Mouse (Mus musculus): ENCODE measurements at regions not wholly inside any gene's neighbourhood (a gene's known extent, or its start where the extent isn't known, plus 50 kb on each side); places are given as distances from the start of the nearest gene placed in this dataset.

- no peak for DNase-seq (ENCODE audit: low read depth, low spot score)
These were observed 110.0 kb downstream of the Ccdc71l start for GRCm38 (mm10) chr12:32488578-32488892.

- no peak for DNase-seq (ENCODE audit: low read depth, low spot score)
These were observed 111.1 kb downstream of the Ccdc71l start for GRCm38 (mm10) chr12:32489415-32490139.

- DNase-seq (ENCODE audit: low read depth, low spot score): no peak
These were observed 125.7 kb downstream of the Ccdc71l start for GRCm38 (mm10) chr12:32504196-32504595.

GRCm38 (mm10) chr12:32508671-32509070, 130.2 kb downstream of the Ccdc71l start:
- DNase-seq (ENCODE audit: low read depth, low spot score): no peak

- no peak for DNase-seq (ENCODE audit: low read depth, low spot score)
These were observed 147.1 kb downstream of the Ccdc71l start for GRCm38 (mm10) chr12:32525586-32525985.

- no peak for DNase-seq (ENCODE audit: low read depth, low spot score)
These were observed 152.7 kb downstream of the Ccdc71l start for GRCm38 (mm10) chr12:32531216-32531615.

- DNase-seq (ENCODE audit: low read depth, low spot score): no peak
These were observed 155.1 kb downstream of the Ccdc71l start for GRCm38 (mm10) chr12:32533641-32534040.

- DNase-seq (ENCODE audit: low read depth, low spot score): no peak
These were observed 167.0 kb downstream of the Ccdc71l start for GRCm38 (mm10) chr12:32545466-32545865.

- DNase-seq (ENCODE audit: low read depth, low spot score): no peak
These were observed 167.9 kb downstream of the Ccdc71l start for GRCm38 (mm10) chr12:32546356-32546755.

GRCm38 (mm10) chr12:32553793-32554192, 175.3 kb downstream of the Ccdc71l start:
- no peak for DNase-seq (ENCODE audit: low read depth, low spot score)

GRCm38 (mm10) chr12:32567777-32568176, 189.3 kb downstream of the Ccdc71l start:
- DNase-seq (ENCODE audit: low read depth, low spot score): no peak

GRCm38 (mm10) chr12:32581304-32581703, 202.8 kb downstream of the Ccdc71l start:
- DNase-seq (ENCODE audit: low read depth, low spot score): no peak

GRCm38 (mm10) chr12:32602131-32602815, 217.1 kb upstream of the Nampt start:
- DNase-seq (ENCODE audit: low read depth, low spot score): peak; percentile 8

- no peak for DNase-seq (ENCODE audit: low read depth, low spot score)
These were observed 214.0 kb upstream of the Nampt start for GRCm38 (mm10) chr12:32605353-32605752.

- DNase-seq (ENCODE audit: low read depth, low spot score): no peak
These were observed 204.3 kb upstream of the Nampt start for GRCm38 (mm10) chr12:32615000-32615399.

GRCm38 (mm10) chr12:32616086-32616485, 203.3 kb upstream of the Nampt start:
- no peak for DNase-seq (ENCODE audit: low read depth, low spot score)

GRCm38 (mm10) chr12:32617031-32617430, 202.3 kb upstream of the Nampt start:
- DNase-seq (ENCODE audit: low read depth, low spot score): no peak

- DNase-seq (ENCODE audit: low read depth, low spot score): no peak
These were observed 199.5 kb upstream of the Nampt start for GRCm38 (mm10) chr12:32619830-32620229.

- no peak for DNase-seq (ENCODE audit: low read depth, low spot score)
These were observed 197.6 kb upstream of the Nampt start for GRCm38 (mm10) chr12:32621739-32622138.

GRCm38 (mm10) chr12:32628552-32628951, 190.8 kb upstream of the Nampt start:
- no peak for DNase-seq (ENCODE audit: low read depth, low spot score)

GRCm38 (mm10) chr12:32632935-32633334, 186.4 kb upstream of the Nampt start:
- DNase-seq (ENCODE audit: low read depth, low spot score): no peak

GRCm38 (mm10) chr12:32635055-32635454, 184.3 kb upstream of the Nampt start:
- DNase-seq (ENCODE audit: low read depth, low spot score): no peak

- peak; percentile 52 for DNase-seq (ENCODE audit: low read depth, low spot score)
These were observed 181.8 kb upstream of the Nampt start for GRCm38 (mm10) chr12:32637400-32638100.

Data from brain, embryonic 18.5 days (tissue).